Mouse (Mus musculus) urinary bladder, postnatal 25 days (tissue): ENCODE data around the gene Hs6st3.
"Not testable (repeated sequence)": the region's sequence is repeated elsewhere in the genome, so short reads cannot be mapped to it uniquely, and the experiment has no call there.

Experiments used
- DNase-seq: peaks from one replicate; pipeline ENCODE4 v3.0.0; 2022; ENCODE audit warnings: low spot score

The Hs6st3 gene

DNA sequence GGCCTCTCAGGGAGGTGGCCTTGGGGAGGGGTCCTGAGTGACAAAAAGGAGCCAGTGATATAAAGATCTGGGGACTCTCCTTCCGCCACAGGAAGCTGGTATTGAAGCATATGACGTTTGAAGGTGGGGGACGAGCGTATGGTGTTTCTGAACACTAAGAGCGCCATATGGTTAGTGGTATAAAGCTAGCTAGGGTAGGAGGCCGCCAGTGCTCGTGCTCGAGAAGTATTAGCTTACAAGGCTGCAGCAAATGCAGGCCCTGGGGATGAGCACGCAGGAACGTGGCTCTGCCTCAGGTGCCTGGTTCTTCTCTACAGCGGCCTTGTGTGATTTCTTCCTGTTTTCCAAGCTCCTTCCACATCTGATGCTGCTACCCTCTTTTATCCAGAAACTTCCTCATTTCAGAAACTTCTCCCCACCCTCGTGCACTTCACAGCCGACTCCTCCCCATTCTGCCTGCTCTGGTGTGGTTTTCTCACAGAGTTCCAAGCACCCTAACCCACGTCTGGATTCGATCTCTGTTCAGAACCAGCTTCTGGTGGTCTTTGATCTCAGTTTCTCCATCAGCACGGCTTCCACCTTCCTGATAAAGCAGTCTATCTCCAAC, 110.0 kb downstream of the Hs6st3 start:
- no peak for DNase-seq

DNA sequence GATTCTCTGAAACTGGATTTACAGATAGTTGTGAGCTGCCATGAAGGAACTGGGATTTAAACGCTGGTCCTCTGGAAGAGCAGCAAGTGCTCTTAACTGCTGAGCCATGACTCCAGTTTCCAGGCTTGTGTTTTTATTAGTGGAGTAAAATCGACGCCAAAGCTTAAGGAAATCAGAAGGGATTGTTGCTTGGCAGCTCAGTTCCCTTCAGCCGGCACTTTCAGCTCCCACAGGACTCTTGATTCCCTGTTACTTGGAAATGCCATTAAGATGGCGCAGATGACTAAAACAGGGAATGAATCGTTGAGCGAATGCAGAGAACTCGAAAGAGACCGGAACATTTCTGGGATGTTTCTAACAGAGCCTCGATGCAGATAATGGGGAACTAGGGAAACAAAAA, 112.2 kb downstream of the Hs6st3 start:
- no peak for DNase-seq

DNA sequence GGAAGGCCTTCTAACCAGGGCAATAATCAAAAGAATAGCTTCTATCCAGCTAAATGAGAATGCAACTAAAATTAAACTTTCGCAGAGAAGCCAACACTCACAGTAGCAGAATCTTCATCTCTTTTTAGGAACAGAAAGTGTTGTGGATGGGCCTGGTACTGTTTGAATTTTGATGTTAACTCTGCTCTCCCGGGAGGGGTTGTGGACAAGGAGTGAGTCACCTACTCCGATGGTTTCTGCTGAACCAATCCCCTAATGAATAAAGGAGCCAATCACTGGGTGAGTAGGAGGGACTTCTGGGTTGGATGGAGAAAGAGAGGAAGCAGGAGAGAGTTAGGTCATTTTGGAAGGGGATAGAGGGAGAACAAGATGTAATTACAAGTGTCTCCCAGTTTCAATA, 117.3 kb downstream of the Hs6st3 start:
- no peak for DNase-seq

DNA sequence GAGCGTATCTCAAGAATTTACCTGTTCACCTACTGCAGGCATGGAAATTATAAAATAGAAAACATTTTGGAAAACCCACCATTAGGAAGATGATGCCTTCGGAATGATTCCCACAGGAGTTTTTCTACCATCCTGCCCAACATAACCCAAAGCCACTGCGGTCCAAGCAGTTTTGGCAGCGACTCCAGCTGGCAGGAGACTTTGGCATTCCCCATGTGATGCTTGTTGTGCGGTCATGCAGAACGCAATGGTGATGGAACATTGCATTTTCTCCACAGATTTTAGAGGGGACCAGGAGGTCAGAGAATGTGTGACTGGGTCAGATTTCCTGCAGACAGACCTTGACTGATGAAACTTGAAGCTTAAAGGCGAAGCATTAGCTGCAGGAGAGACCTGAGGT, 118.9 kb downstream of the Hs6st3 start:
- no peak for DNase-seq

DNA sequence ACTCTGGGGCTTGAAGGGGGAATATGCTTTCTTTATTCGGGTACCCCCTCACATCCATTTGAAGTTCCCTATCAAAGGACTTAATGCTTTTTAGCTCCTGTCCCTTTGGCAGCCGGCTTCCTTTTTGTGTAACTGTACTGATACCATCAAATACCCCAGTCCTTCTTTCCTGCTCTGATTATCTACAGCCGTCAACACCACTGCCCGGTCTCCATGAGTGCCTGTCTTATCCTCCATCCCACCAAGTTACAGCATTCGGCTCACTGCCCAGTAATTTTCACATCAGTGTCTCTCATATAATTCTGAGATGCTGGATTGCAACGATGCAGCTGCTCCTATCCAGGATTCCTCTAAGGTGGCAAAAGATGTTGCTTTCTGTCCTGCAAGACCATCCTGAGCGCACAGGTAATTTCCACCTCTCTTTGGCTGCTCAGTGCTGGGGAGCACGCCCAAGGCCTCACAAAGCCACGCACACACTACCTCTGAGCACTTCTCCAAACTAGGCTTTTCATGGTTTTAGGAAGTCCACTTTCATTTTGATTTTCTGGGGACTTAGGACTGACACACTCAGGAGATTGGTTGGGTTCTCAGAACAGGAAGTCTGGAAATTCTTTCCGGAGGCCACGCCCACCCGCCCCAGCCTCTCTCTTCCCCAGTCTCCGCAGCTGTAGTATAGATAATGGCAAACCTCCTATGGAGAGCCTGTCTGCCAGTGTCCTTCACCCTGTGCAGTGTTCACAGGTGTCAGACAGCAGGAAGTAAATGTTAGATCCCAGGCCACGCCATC, 122.2 kb downstream of the Hs6st3 start:
- DNase-seq = no peak

DNA sequence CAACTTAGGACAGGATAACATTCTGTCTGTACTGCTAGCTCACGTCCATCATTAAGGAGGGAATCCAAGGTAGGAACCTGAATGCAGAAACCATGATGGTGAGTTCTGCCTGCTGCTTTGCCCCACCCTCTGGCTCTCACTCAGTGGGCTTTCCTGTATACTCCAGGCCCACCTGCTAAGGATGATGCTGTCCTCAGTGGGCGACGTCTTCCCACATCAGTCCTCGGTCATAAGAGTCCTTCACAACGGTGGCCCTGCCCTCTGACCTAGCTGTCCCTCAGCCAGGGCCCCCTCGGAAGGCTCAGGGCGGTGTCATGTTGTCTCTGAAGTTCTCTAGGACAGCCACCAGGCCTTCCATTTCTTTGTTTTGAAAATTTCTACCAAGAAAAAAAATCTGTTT, 128.2 kb downstream of the Hs6st3 start:
- no peak for DNase-seq

DNA sequence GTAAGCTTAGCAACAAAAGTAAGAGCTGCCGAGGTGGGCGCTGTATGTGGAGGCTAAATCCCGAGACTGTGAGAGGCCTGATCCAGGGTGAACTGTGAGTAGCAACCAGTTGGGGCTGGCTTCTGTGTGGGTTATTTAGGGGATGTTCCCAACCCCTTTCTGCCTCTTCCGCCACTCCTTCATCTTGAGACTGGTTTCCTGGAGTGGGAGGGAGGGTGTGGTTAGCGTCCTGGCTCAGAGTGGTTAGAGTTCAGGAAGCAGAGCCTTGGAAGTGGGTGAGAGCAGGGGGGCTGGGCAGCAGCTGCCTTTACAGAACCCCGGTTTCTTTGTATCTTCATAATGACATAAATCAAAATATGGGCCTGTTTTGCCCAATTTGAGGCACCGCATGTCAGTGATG, 134.9 kb downstream of the Hs6st3 start:
- no peak for DNase-seq

DNA sequence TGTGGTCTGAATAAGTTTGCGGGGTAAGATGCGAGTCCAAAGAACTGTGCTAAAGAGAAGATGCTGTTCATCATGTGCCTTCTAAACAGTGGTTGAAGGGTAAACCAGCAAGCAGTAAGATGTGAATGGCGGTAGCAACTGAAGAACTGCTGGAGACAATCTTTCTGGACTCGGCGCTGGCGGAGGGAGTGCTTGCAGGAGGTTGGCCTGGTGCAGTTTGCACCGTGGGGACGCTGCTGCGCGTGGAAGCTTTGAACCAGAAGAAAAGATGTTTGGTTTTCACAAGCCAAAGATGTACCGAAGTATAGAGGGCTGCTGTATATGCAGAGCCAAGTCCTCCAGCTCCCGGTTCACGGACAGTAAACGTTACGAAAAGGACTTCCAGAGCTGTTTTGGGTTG, 140.0 kb downstream of the Hs6st3 start:
- not testable (repeated sequence) for DNase-seq

DNA sequence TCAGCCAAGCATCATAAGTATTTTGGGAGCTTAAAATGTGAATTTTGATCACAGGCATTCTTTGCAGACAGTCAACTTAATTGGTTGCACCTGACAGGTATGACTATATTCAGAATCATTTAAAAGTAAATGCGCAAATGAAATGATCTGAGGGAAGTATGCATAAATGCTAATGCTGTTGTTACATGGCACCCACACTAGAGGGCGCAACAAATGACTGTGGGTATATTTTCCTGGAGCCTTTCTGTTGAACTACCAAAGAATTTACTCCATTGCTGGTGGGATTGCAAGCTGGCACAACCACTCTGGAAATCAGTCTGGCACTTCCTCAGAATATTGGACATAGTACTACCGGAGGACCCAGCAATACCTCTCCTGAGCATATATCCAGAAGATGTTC, 145.8 kb downstream of the Hs6st3 start:
- peak; percentile 2 for DNase-seq

DNA sequence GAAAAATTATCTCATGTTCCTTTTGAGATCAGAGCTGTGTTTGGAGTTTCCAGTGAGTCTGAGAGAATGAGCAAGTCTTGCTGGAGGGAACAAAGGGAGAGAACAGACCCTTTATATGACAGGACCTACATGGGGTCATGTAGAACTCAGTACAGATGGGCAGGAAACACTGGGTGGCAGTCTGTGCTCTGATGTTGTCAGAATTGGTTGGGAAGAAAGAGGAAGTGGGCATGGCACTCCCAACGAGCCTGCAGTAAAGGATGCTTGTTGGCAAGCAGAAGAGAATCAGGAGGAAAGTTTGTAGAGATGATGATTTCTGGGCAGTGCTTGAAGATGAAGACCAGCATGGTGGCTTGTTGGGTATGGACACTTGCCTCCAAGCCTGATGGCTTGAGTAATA, 151.5 kb downstream of the Hs6st3 start:
- DNase-seq = no peak

DNA sequence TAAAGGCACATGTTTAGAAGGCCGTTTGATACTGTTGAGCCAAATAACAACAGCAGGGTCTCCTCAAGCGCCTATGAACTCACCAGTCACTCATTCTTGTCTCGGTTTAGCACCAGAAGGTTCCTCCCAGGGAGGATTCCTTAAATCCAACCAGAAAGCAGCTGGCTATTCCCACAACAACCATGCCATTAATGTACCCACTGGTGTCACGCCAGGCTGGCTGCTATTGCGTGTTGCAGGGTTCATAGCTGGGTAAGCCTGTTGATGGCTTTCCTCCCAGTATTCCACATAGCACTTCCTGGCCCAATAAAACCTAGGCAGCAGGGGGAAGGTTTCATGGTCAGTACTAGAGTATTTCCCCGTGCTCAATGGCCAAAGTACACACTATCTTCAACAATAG, 155.9 kb downstream of the Hs6st3 start:
- DNase-seq = no peak

DNA sequence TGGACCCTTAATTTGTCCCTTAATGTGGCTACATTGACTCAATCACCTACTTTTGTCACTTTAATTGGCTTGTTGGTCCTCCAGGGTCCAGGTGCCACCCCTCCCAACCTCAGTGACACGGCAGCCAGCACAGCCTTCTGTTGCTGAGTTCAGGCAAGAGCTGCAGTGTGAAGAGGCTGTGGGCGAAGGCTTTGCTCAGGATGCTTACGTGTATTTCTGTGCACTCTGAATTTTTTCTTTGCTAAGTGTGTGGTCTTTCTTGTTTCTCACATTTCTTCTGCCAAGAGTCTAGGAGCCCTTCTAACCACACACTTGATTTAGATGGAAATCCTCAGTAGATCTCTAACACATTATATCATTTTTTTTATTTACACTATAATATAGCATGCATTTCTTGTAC, 168.3 kb downstream of the Hs6st3 start:
- no peak for DNase-seq

DNA sequence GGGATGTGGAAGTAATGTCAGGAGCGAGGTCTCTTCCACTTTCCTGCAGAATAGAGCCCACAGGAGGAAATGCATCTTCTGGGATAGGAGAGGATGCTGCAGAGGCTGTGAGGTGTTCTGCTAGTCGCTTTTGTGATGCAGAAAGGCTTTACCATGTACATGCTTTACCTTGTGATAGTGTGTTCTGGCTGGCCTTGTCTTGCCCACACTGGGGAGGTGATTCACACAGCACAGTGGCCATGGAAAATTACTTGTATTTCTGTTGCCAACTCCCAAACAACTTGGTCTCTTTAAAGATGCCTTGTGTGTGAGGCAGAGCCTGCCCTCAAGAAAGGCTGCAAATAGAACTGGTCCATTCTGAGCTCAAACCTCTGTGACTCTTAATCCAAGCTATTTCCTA, 180.2 kb downstream of the Hs6st3 start:
- DNase-seq = no peak

DNA sequence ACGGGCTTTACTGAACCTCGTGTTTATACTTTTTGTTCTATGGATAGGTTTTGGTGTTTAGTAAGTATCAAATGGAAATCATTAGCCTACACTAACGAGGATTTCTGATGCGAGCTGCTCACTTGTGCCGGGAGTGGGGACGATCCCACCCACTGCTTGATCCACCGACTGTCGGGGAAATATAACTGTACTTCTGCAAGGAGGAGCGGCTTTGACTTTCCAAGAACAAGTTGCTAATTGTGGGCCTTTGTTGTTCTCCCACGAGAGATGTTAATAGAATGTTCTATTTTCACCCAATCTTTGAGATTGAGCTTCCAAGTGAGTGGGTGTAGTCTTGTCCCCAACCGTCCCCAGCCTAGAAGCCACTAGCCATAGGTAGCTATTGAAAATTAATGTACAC, 209.1 kb downstream of the Hs6st3 start:
- no peak for DNase-seq

DNA sequence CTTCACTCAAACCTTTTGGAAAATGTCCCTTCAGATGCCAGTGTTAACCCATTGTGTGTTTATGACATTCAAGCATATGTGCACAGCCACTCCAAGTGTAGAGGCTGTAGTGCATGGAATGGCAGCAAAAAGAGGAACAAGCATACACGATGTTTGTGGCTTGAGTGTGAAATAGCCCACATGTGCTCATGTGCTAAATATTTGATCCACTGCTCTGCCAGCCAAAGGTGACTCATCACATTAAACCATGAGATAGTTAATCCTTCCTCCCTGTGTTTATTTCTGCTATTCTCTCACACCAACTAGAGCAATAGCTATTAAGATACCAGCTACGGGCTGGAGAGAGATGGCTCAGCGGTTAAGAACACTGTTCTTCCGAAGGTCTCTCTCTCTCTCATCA, 223.3 kb downstream of the Hs6st3 start:
- no peak for DNase-seq

DNA sequence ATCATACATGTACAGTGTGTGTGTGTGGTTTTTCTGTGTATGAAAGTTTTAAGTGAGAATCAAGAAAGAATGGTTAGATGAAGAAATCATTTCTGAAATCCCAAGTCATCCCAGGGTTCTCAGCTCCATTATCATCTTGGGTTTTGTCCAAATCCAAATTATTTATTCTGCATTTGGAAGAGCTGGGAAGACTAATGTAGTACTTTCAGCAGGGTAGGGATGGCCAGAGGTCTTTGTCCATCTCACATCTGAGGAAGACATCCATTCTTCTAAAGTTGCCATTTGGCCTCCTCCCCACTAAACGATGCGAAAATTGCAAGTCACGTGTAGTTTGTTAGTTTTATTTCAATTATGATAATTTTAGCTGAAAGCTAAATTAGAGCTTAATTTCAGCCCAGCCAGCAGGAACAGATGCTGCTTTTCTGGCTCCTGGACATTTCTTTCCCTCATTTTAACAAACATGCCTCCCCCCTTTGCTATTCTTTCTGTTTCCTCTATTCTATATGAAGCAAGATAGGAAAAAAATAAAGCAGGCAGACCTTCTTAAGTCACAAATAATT, 229.8 kb downstream of the Hs6st3 start:
- no peak for DNase-seq

DNA sequence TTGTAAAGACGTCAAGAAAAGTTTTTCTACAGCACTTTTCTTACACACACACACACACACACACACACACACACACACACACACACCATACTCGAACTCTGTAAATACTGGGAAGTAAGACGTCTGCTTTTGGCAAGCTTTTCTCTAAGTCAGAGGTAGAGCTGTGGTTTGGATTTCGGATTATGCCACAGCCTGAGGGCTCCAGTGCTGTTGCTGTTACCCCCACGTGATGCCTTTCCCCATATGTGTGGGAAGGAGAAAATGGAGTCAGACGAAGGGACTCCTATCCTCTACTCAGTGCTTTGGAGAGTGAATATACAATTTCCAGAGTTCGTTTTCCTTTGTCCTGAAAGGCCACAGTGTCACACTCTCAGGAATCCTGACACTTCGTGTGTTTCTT, 231.1 kb downstream of the Hs6st3 start:
- no peak for DNase-seq

DNA sequence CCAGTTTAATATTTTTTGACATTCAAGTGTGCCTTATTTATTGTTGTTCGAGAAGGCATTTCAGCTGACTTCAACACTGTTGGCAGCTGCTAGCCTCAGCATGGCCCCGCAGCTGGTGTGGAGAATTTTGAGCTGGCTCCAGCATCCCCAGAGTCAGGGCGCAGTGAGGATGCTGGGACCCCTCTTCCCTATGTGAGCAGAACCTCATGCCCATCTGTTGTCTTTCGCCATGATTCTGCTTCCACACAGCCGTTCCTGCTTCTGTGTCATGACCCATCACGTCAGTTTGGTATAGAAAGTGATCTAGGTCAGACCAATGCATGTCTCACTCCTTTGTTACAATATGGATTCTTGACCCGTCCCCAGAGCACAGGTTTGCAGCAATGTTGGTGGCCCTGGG, 231.9 kb downstream of the Hs6st3 start:
- DNase-seq = no peak

DNA sequence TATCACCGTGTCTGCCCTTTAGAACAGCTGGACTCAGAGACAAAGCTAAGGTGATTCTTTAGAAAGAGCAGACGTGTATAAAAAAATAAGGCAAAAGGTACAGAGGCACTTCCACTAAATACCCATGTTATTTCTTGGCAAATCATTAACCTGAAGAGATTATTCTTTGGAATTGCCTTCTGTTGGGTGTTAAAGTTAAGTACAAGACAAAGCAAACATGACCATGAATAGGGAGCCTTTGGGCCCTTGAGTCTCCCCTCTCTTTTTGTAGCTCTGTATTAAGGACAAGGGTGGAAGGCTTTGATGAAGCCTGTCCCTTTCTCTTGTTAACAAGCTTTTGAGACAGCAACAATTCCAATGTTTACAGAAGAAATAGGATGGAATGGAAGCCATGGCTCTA, 241.2 kb downstream of the Hs6st3 start:
- DNase-seq = no peak

DNA sequence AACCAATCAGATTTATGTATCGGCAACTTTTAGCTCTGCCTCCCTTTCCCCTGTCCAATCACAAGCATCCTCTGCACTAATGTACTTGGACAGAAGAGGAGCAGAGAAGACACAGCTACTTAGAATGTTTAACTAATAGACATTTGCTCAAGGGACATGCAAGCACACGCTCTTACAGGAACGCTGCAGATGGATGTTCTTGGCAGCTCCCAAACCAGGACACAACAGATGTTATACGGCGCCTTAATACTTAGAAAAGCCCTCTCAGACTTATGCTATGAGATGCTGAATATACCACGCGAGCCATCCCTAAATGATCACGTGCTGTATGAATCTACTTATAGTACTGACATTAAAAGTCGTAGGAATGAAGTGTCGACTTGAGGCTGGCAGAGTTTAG, 263.5 kb downstream of the Hs6st3 start:
- DNase-seq = no peak

DNA sequence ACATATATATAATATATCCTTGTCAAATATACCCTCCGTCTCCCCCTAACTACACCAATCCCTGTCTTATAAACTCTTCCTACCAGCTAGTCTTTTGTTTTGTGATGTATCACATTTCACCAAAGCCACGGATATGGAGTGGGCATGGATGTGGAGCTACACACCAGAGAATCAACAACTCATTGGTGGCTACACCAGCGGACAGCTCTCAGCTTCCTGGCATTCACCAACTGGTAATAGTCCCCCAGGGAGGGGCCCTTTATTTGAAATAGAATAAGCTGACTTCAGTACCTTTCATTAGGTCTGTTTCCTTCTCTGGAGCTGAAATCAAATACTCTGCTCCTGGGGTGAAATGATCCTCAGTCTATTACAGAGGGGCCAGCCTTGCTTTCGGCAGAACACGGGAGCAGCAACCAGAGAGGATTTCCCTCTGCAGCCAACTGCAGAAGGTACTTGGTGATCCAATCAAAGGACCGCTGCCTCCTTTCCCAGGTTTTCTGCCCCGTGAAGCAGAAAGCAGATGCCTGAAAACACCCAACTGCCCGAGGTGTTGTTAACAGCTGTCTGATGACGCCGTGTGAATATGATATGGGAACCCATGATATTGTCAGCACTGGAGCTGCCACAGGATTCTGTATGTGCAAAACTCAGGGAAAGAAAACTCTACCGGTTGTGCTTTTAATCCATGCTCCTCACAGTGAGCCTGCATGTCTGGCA, 271.4 kb downstream of the Hs6st3 start:
- DNase-seq = no peak

DNA sequence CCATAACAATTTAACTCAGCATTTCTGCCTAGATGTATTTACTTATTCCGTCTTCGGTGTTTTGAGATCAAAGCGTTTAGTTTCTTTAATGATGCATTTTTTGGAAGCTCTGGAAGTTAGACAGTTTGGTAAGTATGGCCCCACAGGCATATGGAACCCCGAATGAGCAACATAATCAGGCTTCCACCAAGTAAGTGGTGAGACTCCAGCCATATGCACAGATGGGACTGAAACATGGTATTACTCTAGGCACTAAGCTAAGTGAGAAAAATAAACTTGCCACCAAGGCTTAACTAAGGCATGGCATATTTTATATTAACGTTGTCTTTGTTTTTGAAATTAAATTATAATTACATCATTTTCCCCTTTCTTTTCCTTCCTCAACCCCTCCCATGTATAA, 284.8 kb downstream of the Hs6st3 start:
- DNase-seq = no peak

DNA sequence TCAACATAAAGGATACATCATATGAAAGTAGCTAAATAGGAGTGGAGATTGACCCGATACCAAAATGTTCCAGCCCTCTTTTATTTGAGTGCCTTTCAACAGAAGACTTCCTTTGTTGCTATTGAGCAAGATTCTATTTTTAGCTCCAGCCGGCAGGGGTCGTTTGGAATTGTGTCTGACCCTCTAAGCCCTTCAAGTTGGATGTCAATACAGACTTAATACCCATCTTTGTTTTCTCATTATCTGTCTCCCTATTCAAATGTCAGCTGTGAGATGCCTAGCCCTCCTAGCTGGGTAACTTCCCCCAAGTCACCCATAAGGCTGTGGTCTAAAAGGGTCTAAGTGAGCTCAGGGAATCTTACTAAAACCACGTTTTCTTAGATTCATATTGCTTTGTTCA, 312.3 kb downstream of the Hs6st3 start:
- DNase-seq = no peak
